Mouse (Mus musculus): Measurements from ENCODE around the gene E130308A19Rik. TPM values are rescaled to one million over a fixed set of nuclear protein-coding genes. Genes with fewer than 3 reads are reported as not detected.

The E130308A19Rik gene
- polyA plus RNA-seq, 1 experiment from 2014 or later, result 25.1 TPM

- Histone ChIP-seq H3K27me3 (no peaks in the 10 kb centered on the region), H3K36me3 (no peaks in the 10 kb centered on the region), H3K4me2 (replicated peaks) (no peak overlapping the region), H3K9me3 (no peaks in the 10 kb centered on the region), H3K27ac (no peak overlapping the region), H3K4me3 (no peak overlapping the region), H3K4me1 (0 out of 2 replicates have a peak, but pooled peaks cover 4% of the 10 kb centered on the region), H3K9ac (no peak overlapping the region)
- ATAC-seq (ENCODE audit: low FRiP score, low read depth), result no peak
- WGBS, result 71% methylated on average over 12 of the region's 12 CpGs
Measured at GRCm38 (mm10) chr4:59757452-59758435, 131.7 kb downstream of the E130308A19Rik start.

- H3K4me1 ChIP-seq, result 0 out of 2 replicates have a peak, but pooled peaks cover 4% of the 10 kb centered on the region
- H3K4me3 ChIP-seq, result no peak overlapping the region
- no peak overlapping the region for H3K27ac ChIP-seq
- no peaks in the 10 kb centered on the region for H3K36me3 ChIP-seq
- 80% methylated on average over 4 of the region's 4 CpGs for WGBS
- no peak overlapping the region for H3K9ac ChIP-seq
- ATAC-seq (ENCODE audit: low FRiP score, low read depth), result no peak
- H3K4me2 ChIP-seq (replicated peaks), result no peak overlapping the region
- no peaks in the 10 kb centered on the region for H3K27me3 ChIP-seq
- no peaks in the 10 kb centered on the region for H3K9me3 ChIP-seq
Measured at GRCm38 (mm10) chr4:59760016-59760415, 134.0 kb downstream of the E130308A19Rik start.

- Histone ChIP-seq H3K4me2 (replicated peaks) (no peak overlapping the region), H3K9ac (no peak overlapping the region), H3K27ac (no peak overlapping the region), H3K4me1 (0 out of 2 replicates have a peak, but pooled peaks cover 7% of the 10 kb centered on the region), H3K9me3 (no peaks in the 10 kb centered on the region), H3K36me3 (no peaks in the 10 kb centered on the region), H3K4me3 (no peak overlapping the region), H3K27me3 (no peaks in the 10 kb centered on the region)
- 64% methylated on average over 10 of the region's 10 CpGs for WGBS
- no peak for ATAC-seq (ENCODE audit: low FRiP score, low read depth)
Measured at GRCm38 (mm10) chr4:59760636-59761364, 134.8 kb downstream of the E130308A19Rik start.

- no peaks in the 10 kb centered on the region for H3K9me3 ChIP-seq
- H3K4me3 ChIP-seq, result no peak overlapping the region
- ATAC-seq (ENCODE audit: low FRiP score, low read depth), result no peak
- H3K36me3 ChIP-seq, result no peaks in the 10 kb centered on the region
- H3K27ac ChIP-seq, result no peak overlapping the region
- H3K27me3 ChIP-seq, result no peaks in the 10 kb centered on the region
- 0 out of 2 replicates have a peak, but pooled peaks cover 7% of the 10 kb centered on the region for H3K4me1 ChIP-seq
- WGBS, result 85% methylated on average over 4 of the region's 4 CpGs
- H3K9ac ChIP-seq, result no peak overlapping the region
- H3K4me2 ChIP-seq (replicated peaks), result no peak overlapping the region
Measured at GRCm38 (mm10) chr4:59761365-59761729, 135.3 kb downstream of the E130308A19Rik start.

- H3K27ac ChIP-seq, result no peak overlapping the region; the same call in 1 of the 2 replicates
Measured at GRCm38 (mm10) chr4:59764950-59765349, 138.9 kb downstream of the E130308A19Rik start.

GRCm38 (mm10) chr4:59765385-59766005 is 139.5 kb downstream of the E130308A19Rik start:
- no peak overlapping the region for H3K4me3 ChIP-seq
- H3K36me3 ChIP-seq, result peaks cover 10% of the 10 kb centered on the region
- H3K27ac ChIP-seq, result no peak overlapping the region; the same call in 1 of the 2 replicates
- H3K9ac ChIP-seq, result no peak overlapping the region
- 0 out of 2 replicates have a peak, but pooled peaks cover 3% of the 10 kb centered on the region for H3K4me1 ChIP-seq
- ATAC-seq (ENCODE audit: low FRiP score, low read depth), result no peak
- no peaks in the 10 kb centered on the region for H3K27me3 ChIP-seq
- peak overlapping the region; percentile 22 for H3K4me2 ChIP-seq (replicated peaks)
- H3K9me3 ChIP-seq, result no peaks in the 10 kb centered on the region
- WGBS, result 14% methylated on average over 7 of the region's 7 CpGs

More at GRCm38 (mm10) chr4:59764950-59765349, 138.9 kb downstream of the E130308A19Rik start:
- 75% methylated on average over 7 of the region's 7 CpGs for WGBS
- peaks cover 4% of the 10 kb centered on the region for H3K36me3 ChIP-seq
- H3K4me1 ChIP-seq, result 0 out of 2 replicates have a peak, but pooled peaks cover 3% of the 10 kb centered on the region
- ATAC-seq (ENCODE audit: low FRiP score, low read depth), result no peak
- no peaks in the 10 kb centered on the region for H3K9me3 ChIP-seq
- no peaks in the 10 kb centered on the region for H3K27me3 ChIP-seq
- no peak overlapping the region for H3K4me3 ChIP-seq
- peak overlapping the region; percentile 22 for H3K4me2 ChIP-seq (replicated peaks)
- H3K9ac ChIP-seq, result no peak overlapping the region

- Histone ChIP-seq H3K4me3 (no peak overlapping the region), H3K4me2 (replicated peaks) (no peak overlapping the region), H3K27ac (no peak overlapping the region), H3K36me3 (peaks cover 27% of the 10 kb centered on the region), H3K9me3 (no peaks in the 10 kb centered on the region), H3K27me3 (no peaks in the 10 kb centered on the region), H3K4me1 (0 out of 2 replicates have a peak, but pooled peaks cover 3% of the 10 kb centered on the region), H3K9ac (no peak overlapping the region)
- WGBS, result 88% methylated on average over 2 of the region's 2 CpGs
- ATAC-seq (ENCODE audit: low FRiP score, low read depth), result no peak
Measured at GRCm38 (mm10) chr4:59767717-59768116, 141.7 kb downstream of the E130308A19Rik start.

- H3K4me3 ChIP-seq, result no peak overlapping the region
- H3K4me1 ChIP-seq, result no peaks in the 10 kb centered on the region
- H3K4me2 ChIP-seq (replicated peaks), result no peak overlapping the region
- H3K27me3 ChIP-seq, result no peaks in the 10 kb centered on the region
- peaks cover 46% of the 10 kb centered on the region for H3K36me3 ChIP-seq
- ATAC-seq (ENCODE audit: low FRiP score, low read depth), result no peak
- no peak overlapping the region for H3K27ac ChIP-seq
- H3K9ac ChIP-seq, result no peak overlapping the region
- no peaks in the 10 kb centered on the region for H3K9me3 ChIP-seq
- 84% methylated on average over 17 of the region's 17 CpGs for WGBS
Measured at GRCm38 (mm10) chr4:59772171-59772879, 146.3 kb downstream of the E130308A19Rik start.

- no peaks in the 10 kb centered on the region for H3K27me3 ChIP-seq
- H3K9ac ChIP-seq, result no peak overlapping the region
- H3K27ac ChIP-seq, result no peak overlapping the region
- ATAC-seq (ENCODE audit: low FRiP score, low read depth), result no peak
- WGBS, result 81% methylated on average over 3 of the region's 3 CpGs
- H3K4me1 ChIP-seq, result peaks cover 10% of the 10 kb centered on the region
- no peak overlapping the region for H3K4me2 ChIP-seq (replicated peaks)
- no peak overlapping the region for H3K4me3 ChIP-seq
- H3K9me3 ChIP-seq, result no peaks in the 10 kb centered on the region
- peaks cover 23% of the 10 kb centered on the region for H3K36me3 ChIP-seq
Measured at GRCm38 (mm10) chr4:59777828-59778227, 151.8 kb downstream of the E130308A19Rik start.

- Histone ChIP-seq H3K9me3 (no peaks in the 10 kb centered on the region), H3K4me2 (replicated peaks) (no peak overlapping the region), H3K27ac (no peak overlapping the region), H3K36me3 (peaks cover 3% of the 10 kb centered on the region; the same call in 1 of the 2 replicates), H3K4me3 (no peak overlapping the region), H3K9ac (no peak overlapping the region), H3K27me3 (no peaks in the 10 kb centered on the region), H3K4me1 (peaks cover 11% of the 10 kb centered on the region)
- no peak for ATAC-seq (ENCODE audit: low FRiP score, low read depth)
- WGBS, result 35% methylated on average over 1 of the region's 1 CpGs
Measured at GRCm38 (mm10) chr4:59780568-59780967, 154.6 kb downstream of the E130308A19Rik start.

All from limb, embryonic 13.5 days (tissue).